Mouse (Mus musculus) hindbrain, embryonic 11.5 days (tissue): Measurements from ENCODE around the gene March2. TPM values are rescaled to one million over a fixed set of nuclear protein-coding genes. Genes with fewer than 3 reads are reported as not detected.

ENCODE experiments used
- ATAC-seq: fragments of 200-750 bp; cut with Nextera tagmentation; 2 replicates; pipeline ENCODE4 v1.8.0; 2017; ENCODE audit warnings: mild to moderate bottlenecking, moderate TSS enrichment, moderate library complexity; ENCODE audit not compliant: low FRiP score
- DNase-seq: peaks from one replicate; pipeline ENCODE4 v3.0.0-alpha.2; 2015; ENCODE audit warnings: low spot score
- H3K27ac ChIP-seq: fragments of 300-500 bp; sonication (generic); 2 replicates; pipeline ENCODE4 v1.5.1; 2014; ENCODE audit warnings: mild to moderate bottlenecking, low read depth, low read length
- H3K27me3 ChIP-seq: fragments of 300-500 bp; sonication (generic); 2 replicates; pipeline ENCODE4 v1.6.1; 2014; ENCODE audit warnings: mild to moderate bottlenecking, low read length, moderate library complexity, mixed read lengths; ENCODE audit not compliant: control insufficient read depth, insufficient read depth
- H3K36me3 ChIP-seq: fragments of 300-500 bp; sonication (generic); 2 replicates; pipeline ENCODE4 v1.6.1; 2014; ENCODE audit warnings: mild to moderate bottlenecking, low read length, moderate library complexity, mixed read lengths; ENCODE audit not compliant: control insufficient read depth, insufficient read depth
- H3K4me1 ChIP-seq: fragments of 300-500 bp; sonication (generic); replicated peaks from 2 replicates; pipeline ENCODE4 v1.6.1; 2014; ENCODE audit warnings: low read length, mixed read lengths; ENCODE audit not compliant: control insufficient read depth, insufficient read depth
- H3K4me2 ChIP-seq: fragments of 300-500 bp; sonication (generic); replicated peaks from 2 replicates; pipeline ENCODE4 v1.6.1; 2014; ENCODE audit warnings: mild to moderate bottlenecking, low read depth, low read length
- H3K4me3 ChIP-seq: fragments of 300-500 bp; sonication (generic); 2 replicates; pipeline ENCODE4 v1.5.1; 2014; ENCODE audit warnings: low read depth, low read length
- H3K9ac ChIP-seq: fragments of 300-500 bp; sonication (generic); 2 replicates; pipeline ENCODE4 v1.6.1; 2014; ENCODE audit warnings: low read depth, low read length
- H3K9me3 ChIP-seq: fragments of 300-500 bp; sonication (generic); 2 replicates; pipeline ENCODE4 v1.6.1; 2016; ENCODE audit warnings: low read length; ENCODE audit not compliant: control insufficient read depth
- WGBS: fragments of 180-500 bp; shearing (Covaris S2); extraction: QIAGEN DNeasy Blood & Tissue Kit; methylation state at CpG from one replicate; pipeline ENCODE4 v1.1.7; 2014; 5-methylcytosine and 5-hydroxymethylcytosine counted together
- polyA plus RNA-seq: library from polyadenylated mRNA; unstranded; fragments of >200 nt; fragmentation: Nextera tagmentation; extraction: Ambion mirVana; gene quantifications from 2 replicates; pipeline ENCODE4 v1.2.1, GENCODE M21; 2014

Gene March2
- polyA plus RNA-seq, 1 experiment from 2014 or later: 40.2 TPM

GRCm38 (mm10) chr17:33702178-33702577, 16.3 kb downstream of the March2 start:
- no peak for ATAC-seq
- Histone ChIP-seq H3K27ac (no peak overlapping the region), H3K9me3 (no peaks in the 10 kb centered on the region), H3K9ac (no peak overlapping the region), H3K4me1 (no peaks in the 10 kb centered on the region), H3K36me3 (0 out of 2 replicates have a peak, but pooled peaks cover 2% of the 10 kb centered on the region), H3K27me3 (no peaks in the 10 kb centered on the region), H3K4me3 (no peak overlapping the region), H3K4me2 (no peak overlapping the region)
- 68% methylated on average over 1 of the region's 1 CpGs for WGBS
- no peak for DNase-seq

GRCm38 (mm10) chr17:33695471-33695870, 23.0 kb downstream of the March2 start:
- no peak overlapping the region for H3K9ac ChIP-seq
- H3K4me3 ChIP-seq: no peak overlapping the region
- H3K27ac ChIP-seq: no peak overlapping the region
- H3K9me3 ChIP-seq: no peaks in the 10 kb centered on the region
- H3K4me2 ChIP-seq: no peak overlapping the region
- no peak for ATAC-seq
- H3K27me3 ChIP-seq: no peaks in the 10 kb centered on the region
- WGBS: 88% methylated on average over 1 of the region's 1 CpGs
- H3K36me3 ChIP-seq: no peaks in the 10 kb centered on the region
- no peaks in the 10 kb centered on the region for H3K4me1 ChIP-seq
- DNase-seq: no peak

GRCm38 (mm10) chr17:33686760-33687159, 31.7 kb downstream of the March2 start, which contains the start of gene Hnrnpm:
Gene Hnrnpm (minus strand): TSS chr17:33686860.
- peak within 1 kb of the TSS; percentile 87 for H3K4me2 ChIP-seq
- no peaks in the 10 kb centered on the region for H3K9me3 ChIP-seq
- no peak for ATAC-seq
- H3K4me1 ChIP-seq: peaks cover 8% of the 10 kb centered on the region
- H3K4me3 ChIP-seq: peak within 1 kb of the TSS; percentile 95; the same call in 1 of the 2 replicates
- H3K9ac ChIP-seq: peak within 1 kb of the TSS; percentile 100
- H3K27ac ChIP-seq: no peak within 1 kb of the TSS
- no peaks in the 10 kb centered on the region for H3K36me3 ChIP-seq
- 87% methylated on average over 1 of the region's 1 CpGs for WGBS
- no peaks in the 10 kb centered on the region for H3K27me3 ChIP-seq
- DNase-seq: no peak

- peak overlapping the region; percentile 100 for H3K9ac ChIP-seq
- no peaks in the 10 kb centered on the region for H3K9me3 ChIP-seq
- 0% methylated on average over 39 of the region's 42 CpGs for WGBS
- peak overlapping the region; percentile 95 for H3K4me3 ChIP-seq
- no peaks in the 10 kb centered on the region for H3K27me3 ChIP-seq
- DNase-seq (peak; percentile 98), ATAC-seq (peak; percentile 97)
- H3K4me2 ChIP-seq: peak overlapping the region; percentile 87
- peaks cover 8% of the 10 kb centered on the region for H3K4me1 ChIP-seq
- H3K27ac ChIP-seq: peak overlapping the region; percentile 93
- no peaks in the 10 kb centered on the region for H3K36me3 ChIP-seq
Observed at GRCm38 (mm10) chr17:33685249-33685653, 33.2 kb downstream of the March2 start.

- Histone ChIP-seq H3K27me3 (no peaks in the 10 kb centered on the region), H3K4me2 (peak overlapping the region; percentile 87), H3K4me3 (peak overlapping the region; percentile 95), H3K9ac (peak overlapping the region; percentile 100), H3K4me1 (peaks cover 8% of the 10 kb centered on the region), H3K27ac (peak overlapping the region; percentile 93), H3K9me3 (no peaks in the 10 kb centered on the region), H3K36me3 (no peaks in the 10 kb centered on the region)
- under 1% methylated on average over 42 of the region's 44 CpGs for WGBS
- DNase-seq (peak; percentile 78), ATAC-seq (peak; percentile 87)
Observed at GRCm38 (mm10) chr17:33684671-33685231, 33.7 kb downstream of the March2 start.

GRCm38 (mm10) chr17:33681767-33682166, 36.7 kb downstream of the March2 start:
- H3K4me1 ChIP-seq: peaks cover 8% of the 10 kb centered on the region
- H3K4me3 ChIP-seq: no peak overlapping the region
- no peaks in the 10 kb centered on the region; the same call in 1 of the 2 replicates for H3K36me3 ChIP-seq
- 0 out of 2 replicates have a peak overlapping the region, but pooled peaks have one; percentile 2 for H3K4me2 ChIP-seq
- no peak for ATAC-seq
- no peak for DNase-seq
- no peaks in the 10 kb centered on the region for H3K9me3 ChIP-seq
- H3K9ac ChIP-seq: no peak overlapping the region
- no peaks in the 10 kb centered on the region for H3K27me3 ChIP-seq
- no peak overlapping the region for H3K27ac ChIP-seq

GRCm38 (mm10) chr17:33678771-33679170, 39.7 kb downstream of the March2 start:
- H3K4me2 ChIP-seq: no peak overlapping the region
- ATAC-seq (no peak), DNase-seq (no peak)
- no peak overlapping the region for H3K4me3 ChIP-seq
- H3K36me3 ChIP-seq: peaks cover 3% of the 10 kb centered on the region
- H3K9ac ChIP-seq: no peak overlapping the region
- H3K4me1 ChIP-seq: peaks cover 8% of the 10 kb centered on the region
- H3K27me3 ChIP-seq: no peaks in the 10 kb centered on the region
- H3K27ac ChIP-seq: no peak overlapping the region
- no peaks in the 10 kb centered on the region for H3K9me3 ChIP-seq

GRCm38 (mm10) chr17:33676086-33676485, 42.4 kb downstream of the March2 start:
- H3K27me3 ChIP-seq: no peaks in the 10 kb centered on the region
- no peak for DNase-seq
- H3K9ac ChIP-seq: no peak overlapping the region
- H3K4me1 ChIP-seq: no peaks in the 10 kb centered on the region
- no peak overlapping the region for H3K27ac ChIP-seq
- ATAC-seq: no peak
- WGBS: 96% methylated on average over 2 of the region's 2 CpGs
- peaks cover 3% of the 10 kb centered on the region for H3K36me3 ChIP-seq
- H3K4me3 ChIP-seq: no peak overlapping the region
- no peaks in the 10 kb centered on the region for H3K9me3 ChIP-seq
- H3K4me2 ChIP-seq: no peak overlapping the region

GRCm38 (mm10) chr17:33675452-33675851, 43.0 kb downstream of the March2 start:
- ATAC-seq (no peak), DNase-seq (no peak)
- H3K36me3 ChIP-seq: peaks cover 3% of the 10 kb centered on the region
- H3K9me3 ChIP-seq: no peaks in the 10 kb centered on the region
- no peaks in the 10 kb centered on the region for H3K4me1 ChIP-seq
- H3K9ac ChIP-seq: no peak overlapping the region
- no peak overlapping the region for H3K4me3 ChIP-seq
- no peak overlapping the region for H3K27ac ChIP-seq
- no peaks in the 10 kb centered on the region for H3K27me3 ChIP-seq
- no peak overlapping the region for H3K4me2 ChIP-seq
